Mouse (Mus musculus): ENCODE data around the gene Raver1. TPM values are rescaled to one million over a fixed set of nuclear protein-coding genes. Genes with fewer than 3 reads are reported as not detected.
"Not testable (repeated sequence)": the region's sequence is repeated elsewhere in the genome, so short reads cannot be mapped to it uniquely, and the experiment has no call there.

The Raver1 gene
- total RNA-seq, 2 experiments from 2014 or later = 13.8 to 17.9 TPM

GRCm38 (mm10) chr9:21045235-21045634, 46.6 kb downstream of the Raver1 start:
- intact Hi-C loops (cut with DNase I) = no loop called here
- DNase-seq = no peak

GRCm38 (mm10) chr9:21044785-21045184, 47.0 kb downstream of the Raver1 start:
- intact Hi-C loops (cut with DNase I); DNase-seq: not testable (repeated sequence)

- DNase-seq = no peak
- intact Hi-C loops (cut with DNase I) = no loop called here
Measured at GRCm38 (mm10) chr9:21043563-21043962, 48.2 kb downstream of the Raver1 start.

GRCm38 (mm10) chr9:21041308-21041707, 50.5 kb downstream of the Raver1 start:
- no peak for DNase-seq
- intact Hi-C loops (cut with DNase I) = no loop called here

- no peak for DNase-seq
- intact Hi-C loops (cut with DNase I) = no loop called here
Measured at GRCm38 (mm10) chr9:21039779-21040178, 52.0 kb downstream of the Raver1 start.

GRCm38 (mm10) chr9:21037481-21037891, 54.3 kb downstream of the Raver1 start:
- no peak for DNase-seq

GRCm38 (mm10) chr9:21036666-21037065, 55.1 kb downstream of the Raver1 start:
- DNase-seq = no peak

More at GRCm38 (mm10) chr9:21037481-21037891, 54.3 kb downstream of the Raver1 start:
- intact Hi-C loops (cut with DNase I) = no loop called here

GRCm38 (mm10) chr9:21036161-21036560, 55.6 kb downstream of the Raver1 start:
- intact Hi-C loops (cut with DNase I) = no loop called here
- DNase-seq = no peak

More at GRCm38 (mm10) chr9:21036666-21037065, 55.1 kb downstream of the Raver1 start:
- intact Hi-C loops (cut with DNase I) = no loop called here

GRCm38 (mm10) chr9:21035586-21035985, 56.2 kb downstream of the Raver1 start:
- no peak for DNase-seq
- intact Hi-C loops (cut with DNase I) = no loop called here

- intact Hi-C loops (cut with DNase I) = loop anchor here (5.0 kb wide), 1 partner anchor 103 kb away; no protein-coding TSS in a partner anchor
- DNase-seq = no peak
Measured at GRCm38 (mm10) chr9:21034481-21035085, 57.2 kb downstream of the Raver1 start.

GRCm38 (mm10) chr9:21033136-21033535, 58.7 kb downstream of the Raver1 start:
- peak; percentile 81 to 82 for DNase-seq

GRCm38 (mm10) chr9:21032491-21032890, 59.3 kb downstream of the Raver1 start:
- intact Hi-C loops (cut with DNase I) = loop anchor here (5.0 kb wide), 1 partner anchor 105 kb away; no protein-coding TSS in a partner anchor

More at GRCm38 (mm10) chr9:21033136-21033535, 58.7 kb downstream of the Raver1 start:
- intact Hi-C loops (cut with DNase I) = loop anchor here (5.0 kb wide), 1 partner anchor 104 kb away; no protein-coding TSS in a partner anchor

GRCm38 (mm10) chr9:21031896-21032351, 59.9 kb downstream of the Raver1 start, which contains the start of gene Icam5:
Gene Icam5 (plus strand): TSS chr9:21032073.
- intact Hi-C loops (cut with DNase I) = loop anchor here (5.0 kb wide), 1 partner anchor 105 kb away; no protein-coding TSS in a partner anchor
- no peak for DNase-seq

More at GRCm38 (mm10) chr9:21032491-21032890, 59.3 kb downstream of the Raver1 start:
- no peak for DNase-seq

GRCm38 (mm10) chr9:21031251-21031895, 60.4 kb downstream of the Raver1 start:
- peak; percentile 32 to 57 for DNase-seq
- intact Hi-C loops (cut with DNase I) = loop anchor here (5.0 kb wide), 1 partner anchor 106 kb away; no protein-coding TSS in a partner anchor

GRCm38 (mm10) chr9:21030781-21031250, 61.0 kb downstream of the Raver1 start:
- peak; percentile 78 to 84 for DNase-seq
- intact Hi-C loops (cut with DNase I) = loop anchor here (5.0 kb wide), 1 partner anchor 106 kb away; no protein-coding TSS in a partner anchor

GRCm38 (mm10) chr9:21030055-21030600, 61.7 kb downstream of the Raver1 start:
- intact Hi-C loops (cut with DNase I) = loop anchor here (5.0 kb wide), 1 partner anchor 107 kb away; no protein-coding TSS in a partner anchor
- no peak for DNase-seq

GRCm38 (mm10) chr9:21029291-21030054, 62.3 kb downstream of the Raver1 start, which contains the start of gene Icam4:
Gene Icam4 (plus strand): TSS chr9:21029373.
- DNase-seq = peak; percentile 81 to 83
- intact Hi-C loops (cut with DNase I) = loop anchor here (5.0 kb wide), 1 partner anchor 108 kb away; no protein-coding TSS in a partner anchor

GRCm38 (mm10) chr9:21028560-21029110, 63.2 kb downstream of the Raver1 start:
- intact Hi-C loops (cut with DNase I) = no loop called here

GRCm38 (mm10) chr9:21027774-21028290, 64.0 kb downstream of the Raver1 start:
- intact Hi-C loops (cut with DNase I) = no loop called here
- DNase-seq = no peak

More at GRCm38 (mm10) chr9:21028560-21029110, 63.2 kb downstream of the Raver1 start:
- DNase-seq = no peak

All from gastrocnemius, postnatal 36 days (tissue).